Mouse (Mus musculus) heart, embryonic 13.5 days (tissue): ENCODE measurements around the gene Rps27l. TPM values are rescaled to one million over a fixed set of nuclear protein-coding genes. Genes with fewer than 3 reads are reported as not detected.

Experiments used
- ATAC-seq: fragments of 200-750 bp; cut with Nextera tagmentation; 2 replicates; pipeline ENCODE4 v1.8.0; 2017; ENCODE audit warnings: moderate TSS enrichment; ENCODE audit not compliant: insufficient number of reproducible peaks, low FRiP score, low TSS enrichment; ENCODE audit errors: extremely low read depth
- H3K27ac ChIP-seq: fragments of 300-500 bp; sonication (generic); replicated peaks from 2 replicates; pipeline ENCODE4 v1.5.1; 2015; ENCODE audit warnings: moderate library complexity, mild to moderate bottlenecking, inconsistent platforms
- H3K27me3 ChIP-seq: fragments of 300-500 bp; sonication (generic); replicated peaks from 2 replicates; pipeline ENCODE4 v1.6.1; 2015; ENCODE audit warnings: mild to moderate bottlenecking, inconsistent platforms
- H3K36me3 ChIP-seq: fragments of 300-500 bp; sonication (generic); 2 replicates; pipeline ENCODE4 v1.6.1; 2015; ENCODE audit warnings: mild to moderate bottlenecking, inconsistent platforms
- H3K4me1 ChIP-seq: fragments of 300-500 bp; sonication (generic); 2 replicates; pipeline ENCODE4 v1.6.1; 2015; ENCODE audit warnings: inconsistent platforms
- H3K4me2 ChIP-seq: fragments of 300-500 bp; sonication (generic); 2 replicates; pipeline ENCODE4 v1.6.1; 2015; ENCODE audit warnings: inconsistent platforms, mild to moderate bottlenecking, moderate library complexity
- H3K4me3 ChIP-seq: fragments of 300-500 bp; sonication (generic); 2 replicates; pipeline ENCODE4 v1.5.1; 2015; ENCODE audit warnings: moderate library complexity, mild to moderate bottlenecking, inconsistent platforms
- H3K9ac ChIP-seq: fragments of 300-500 bp; sonication (generic); 2 replicates; pipeline ENCODE4 v1.6.1; 2015; ENCODE audit warnings: inconsistent platforms, mild to moderate bottlenecking, moderate library complexity
- H3K9me3 ChIP-seq: fragments of 300-500 bp; sonication (generic); 2 replicates; pipeline ENCODE4 v1.6.1; 2016; ENCODE audit warnings: inconsistent platforms
- WGBS: fragments of 180-500 bp; shearing (Covaris S2); methylation state at CpG from one replicate; pipeline ENCODE4 v1.1.7; 2015; ENCODE audit warnings: mixed read lengths; 5-methylcytosine and 5-hydroxymethylcytosine counted together
- polyA plus RNA-seq: library from polyadenylated mRNA; unstranded; fragments of >200 nt; fragmentation: Nextera tagmentation; extraction: Ambion mirVana; gene quantifications from 2 replicates; pipeline ENCODE4 v1.2.1, GENCODE M21; 2015

Rps27l gene
- polyA plus RNA-seq, 1 experiment from 2014 or later, result 523 TPM

- no peak for ATAC-seq
- no peak overlapping the region for H3K9ac ChIP-seq
- H3K4me3 ChIP-seq, result no peak overlapping the region
- H3K4me2 ChIP-seq, result no peak overlapping the region
- WGBS, result 75% methylated on average over 7 of the region's 7 CpGs
- no peaks in the 10 kb centered on the region for H3K9me3 ChIP-seq
- no peaks in the 10 kb centered on the region for H3K36me3 ChIP-seq
- H3K4me1 ChIP-seq, result peaks cover 26% of the 10 kb centered on the region
- H3K27me3 ChIP-seq, result no peaks in the 10 kb centered on the region
- H3K27ac ChIP-seq, result no peak overlapping the region
These were observed 39.5 kb downstream of the Rps27l start for GRCm38 (mm10) chr9:66985377-66985776.

- Histone ChIP-seq H3K4me1 (peaks cover 40% of the 10 kb centered on the region), H3K9ac (0 out of 2 replicates have a peak overlapping the region, but pooled peaks have one; percentile 3), H3K9me3 (no peaks in the 10 kb centered on the region), H3K36me3 (no peaks in the 10 kb centered on the region), H3K27ac (peak overlapping the region; percentile 70), H3K4me3 (no peak overlapping the region), H3K4me2 (no peak overlapping the region), H3K27me3 (no peaks in the 10 kb centered on the region)
- no peak for ATAC-seq
- WGBS, result 49% methylated on average over 11 of the region's 11 CpGs
These were observed 42.5 kb downstream of the Rps27l start for GRCm38 (mm10) chr9:66988198-66988887.

GRCm38 (mm10) chr9:66988888-66989414 is 43.1 kb downstream of the Rps27l start:
- Histone ChIP-seq H3K4me2 (no peak overlapping the region), H3K4me1 (peaks cover 42% of the 10 kb centered on the region), H3K9me3 (no peaks in the 10 kb centered on the region), H3K27me3 (no peaks in the 10 kb centered on the region), H3K9ac (peak overlapping the region; percentile 3; the same call in 1 of the 2 replicates), H3K4me3 (no peak overlapping the region), H3K36me3 (no peaks in the 10 kb centered on the region), H3K27ac (peak overlapping the region; percentile 70)
- ATAC-seq, result no peak
- WGBS, result 18% methylated on average over 6 of the region's 6 CpGs

GRCm38 (mm10) chr9:66989581-66989980 is 43.7 kb downstream of the Rps27l start:
- peak overlapping the region; percentile 70 for H3K27ac ChIP-seq
- peaks cover 46% of the 10 kb centered on the region for H3K4me1 ChIP-seq
- no peak for ATAC-seq
- H3K9ac ChIP-seq, result no peak overlapping the region; the same call in 1 of the 2 replicates
- H3K27me3 ChIP-seq, result no peaks in the 10 kb centered on the region
- no peaks in the 10 kb centered on the region for H3K36me3 ChIP-seq
- H3K4me2 ChIP-seq, result no peak overlapping the region
- H3K4me3 ChIP-seq, result no peak overlapping the region
- H3K9me3 ChIP-seq, result no peaks in the 10 kb centered on the region
- 63% methylated on average over 6 of the region's 6 CpGs for WGBS

GRCm38 (mm10) chr9:66990046-66990445 is 44.2 kb downstream of the Rps27l start:
- no peaks in the 10 kb centered on the region for H3K27me3 ChIP-seq
- no peak for ATAC-seq
- no peaks in the 10 kb centered on the region for H3K9me3 ChIP-seq
- WGBS, result 83% methylated on average over 5 of the region's 5 CpGs
- no peak overlapping the region for H3K4me2 ChIP-seq
- peaks cover 46% of the 10 kb centered on the region for H3K4me1 ChIP-seq
- no peak overlapping the region for H3K4me3 ChIP-seq
- H3K9ac ChIP-seq, result no peak overlapping the region
- no peak overlapping the region for H3K27ac ChIP-seq
- H3K36me3 ChIP-seq, result no peaks in the 10 kb centered on the region

- WGBS, result 50% methylated on average over 9 of the region's 9 CpGs
- Histone ChIP-seq H3K4me2 (peak overlapping the region; percentile 33; the same call in 1 of the 2 replicates), H3K27me3 (no peaks in the 10 kb centered on the region), H3K4me3 (no peak overlapping the region), H3K9me3 (no peaks in the 10 kb centered on the region), H3K9ac (no peak overlapping the region), H3K36me3 (no peaks in the 10 kb centered on the region), H3K4me1 (peaks cover 46% of the 10 kb centered on the region), H3K27ac (peak overlapping the region; percentile 20; the same call in 1 of the 2 replicates)
- ATAC-seq, result no peak
These were observed 45.3 kb downstream of the Rps27l start for GRCm38 (mm10) chr9:66991021-66991749.

GRCm38 (mm10) chr9:66991750-66992410 is 46.0 kb downstream of the Rps27l start:
- no peaks in the 10 kb centered on the region for H3K27me3 ChIP-seq
- ATAC-seq, result no peak
- peak overlapping the region; percentile 33 for H3K4me2 ChIP-seq
- no peaks in the 10 kb centered on the region for H3K36me3 ChIP-seq
- H3K27ac ChIP-seq, result peak overlapping the region; percentile 20; the same call in 1 of the 2 replicates
- H3K4me1 ChIP-seq, result peaks cover 45% of the 10 kb centered on the region
- no peaks in the 10 kb centered on the region for H3K9me3 ChIP-seq
- H3K4me3 ChIP-seq, result peak overlapping the region; percentile 7; the same call in 1 of the 2 replicates
- WGBS, result 29% methylated on average over 8 of the region's 8 CpGs
- H3K9ac ChIP-seq, result no peak overlapping the region

Other genes starting within 250 kb of the Rps27l start
- 0.59 and 0.76 TPM in 2 replicates for gene Car12, start 232.4 kb upstream of the Rps27l start, polyA plus RNA-seq
- 6.5 and 7.5 TPM in 2 replicates for gene Aph1b, start 150.6 kb upstream of the Rps27l start, polyA plus RNA-seq
- 0.48 and 0.78 TPM in 2 replicates for gene Gm10647, start 149.0 kb upstream of the Rps27l start, polyA plus RNA-seq
- gene Aph1c, start 111.4 kb upstream of the Rps27l start, polyA plus RNA-seq, result 1.7 and 1.8 TPM in 2 replicates
- gene Rab8b, start 26.4 kb upstream of the Rps27l start, polyA plus RNA-seq, result 15.1 and 17.1 TPM in 2 replicates
- gene Lactb, start 29.4 kb downstream of the Rps27l start, polyA plus RNA-seq, result 6.2 and 7.0 TPM in 2 replicates
- 3,954 and 4,354 TPM in 2 replicates for gene Tpm1, start 103.3 kb downstream of the Rps27l start, polyA plus RNA-seq